Mouse (Mus musculus): ENCODE measurements at regions not wholly inside any gene's neighbourhood (a gene's known extent, or its start where the extent isn't known, plus 50 kb on each side); places are given as distances from the start of the nearest gene placed in this dataset.

- TF ChIP-seq POLR2A (IDR thresholded peaks at IDR 0.05; ENCODE audit: control insufficient read depth, low read depth, low read length) (no peak), CTCF (IDR thresholded peaks at IDR 0.05; ENCODE audit: control insufficient read depth, insufficient read depth, insufficient replicate concordance, low read depth, low read length) (no peak)
These were observed 1463.5 kb upstream of the Gm8797 start for GRCm38 (mm10) chr3:4287141-4287540.

Measured in testis, adult 2 months (tissue).